Mouse (Mus musculus): ENCODE data around the gene Tnfrsf22.
A peak's percentile ranks its signal among the peaks of the same experiment; 100 is the strongest.

Tnfrsf22 gene

GRCm38 (mm10) chr7:143631503-143631902 is 18.0 kb downstream of the Tnfrsf22 start:
- DNase-seq (ENCODE audit: low spot score), result no peak

- no peak for DNase-seq (ENCODE audit: low spot score)
These were observed 20.0 kb downstream of the Tnfrsf22 start for GRCm38 (mm10) chr7:143629501-143629900.

GRCm38 (mm10) chr7:143628540-143628939 is 20.9 kb downstream of the Tnfrsf22 start, which contains the start of gene Tnfrsf26:
Tnfrsf26 (minus strand) TSS chr7:143628722.
- no peak for DNase-seq (ENCODE audit: low spot score)

- DNase-seq (ENCODE audit: low spot score), result no peak
These were observed 21.7 kb downstream of the Tnfrsf22 start for GRCm38 (mm10) chr7:143627555-143628286.

GRCm38 (mm10) chr7:143626178-143626577 is 23.3 kb downstream of the Tnfrsf22 start:
- DNase-seq (ENCODE audit: low spot score), result no peak

- DNase-seq (ENCODE audit: low spot score), result no peak
These were observed 24.3 kb downstream of the Tnfrsf22 start for GRCm38 (mm10) chr7:143625151-143625550.

GRCm38 (mm10) chr7:143624561-143624960 is 24.9 kb downstream of the Tnfrsf22 start:
- no peak for DNase-seq (ENCODE audit: low spot score)

- no peak for DNase-seq (ENCODE audit: low spot score)
These were observed 28.5 kb downstream of the Tnfrsf22 start for GRCm38 (mm10) chr7:143620951-143621350.

- no peak for DNase-seq (ENCODE audit: low spot score)
These were observed 34.9 kb downstream of the Tnfrsf22 start for GRCm38 (mm10) chr7:143614404-143615135.

- no peak for DNase-seq (ENCODE audit: low spot score)
These were observed 37.2 kb downstream of the Tnfrsf22 start for GRCm38 (mm10) chr7:143612215-143612614.

- DNase-seq (ENCODE audit: low spot score), result no peak
These were observed 44.1 kb downstream of the Tnfrsf22 start for GRCm38 (mm10) chr7:143605321-143605720.

- no peak for DNase-seq (ENCODE audit: low spot score)
These were observed 44.6 kb downstream of the Tnfrsf22 start for GRCm38 (mm10) chr7:143604889-143605288.

- DNase-seq (ENCODE audit: low spot score), result no peak
These were observed 47.8 kb downstream of the Tnfrsf22 start for GRCm38 (mm10) chr7:143601705-143602104.

GRCm38 (mm10) chr7:143600231-143600740 is 49.2 kb downstream of the Tnfrsf22 start:
- no peak for DNase-seq (ENCODE audit: low spot score)

GRCm38 (mm10) chr7:143599428-143600230 is 49.8 kb downstream of the Tnfrsf22 start, which contains the start of gene Cars:
Cars (minus strand) TSS chr7:143600090.
- peak; percentile 97 for DNase-seq (ENCODE audit: low spot score)

GRCm38 (mm10) chr7:143594865-143595264 is 54.6 kb downstream of the Tnfrsf22 start:
- DNase-seq (ENCODE audit: low spot score), result no peak

- DNase-seq (ENCODE audit: low spot score), result no peak
These were observed 57.2 kb downstream of the Tnfrsf22 start for GRCm38 (mm10) chr7:143592255-143592654.

GRCm38 (mm10) chr7:143588006-143588405 is 61.5 kb downstream of the Tnfrsf22 start:
- DNase-seq (ENCODE audit: low spot score), result no peak

- no peak for DNase-seq (ENCODE audit: low spot score)
These were observed 61.9 kb downstream of the Tnfrsf22 start for GRCm38 (mm10) chr7:143587586-143587985.
